Comparison of ENCODE assay signal across 1 mouse cellular context in the genomic region with DNA sequence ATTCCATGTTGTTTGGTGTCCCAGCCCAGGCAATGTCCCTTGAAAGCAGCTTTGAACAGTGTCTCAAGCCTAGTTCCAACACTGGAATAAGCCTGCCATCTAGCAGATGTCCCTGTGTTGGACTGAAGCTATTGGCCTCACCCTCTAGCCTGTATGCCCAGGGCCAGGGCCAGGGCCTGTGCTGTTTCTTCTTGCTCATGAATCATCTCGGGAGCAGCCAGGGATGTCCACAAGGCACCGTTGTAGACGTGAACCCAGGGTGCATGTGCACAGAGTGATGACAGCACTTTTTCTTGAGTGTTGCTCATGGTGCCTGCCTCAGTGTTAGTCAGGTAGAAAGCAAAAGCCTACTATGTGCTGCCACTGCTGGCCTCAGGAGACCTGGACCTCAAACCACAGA.
TF ChIP-seq lines count a peak whose summit lies in the region.

No protein-coding gene starts in this region.

TF ChIP-seq in CH12.LX, 34 proteins besides CTCF, POLR2A, EP300 and RAD21:
- TF ChIP-seq ZMIZ1 (IDR thresholded peaks at IDR 0.05; ENCODE audit: low read depth, low read length) (no peak), IRF4 (IDR thresholded peaks at IDR 0.05; ENCODE audit: low read depth, low read length) (no peak), ZKSCAN1 (IDR thresholded peaks at IDR 0.05; ENCODE audit: borderline replicate concordance, low read depth, low read length) (peak; percentile 60; the same call in 1 of the 2 replicates)
